8 mouse cellular contexts compared by ENCODE assay signal in the genomic region with DNA sequence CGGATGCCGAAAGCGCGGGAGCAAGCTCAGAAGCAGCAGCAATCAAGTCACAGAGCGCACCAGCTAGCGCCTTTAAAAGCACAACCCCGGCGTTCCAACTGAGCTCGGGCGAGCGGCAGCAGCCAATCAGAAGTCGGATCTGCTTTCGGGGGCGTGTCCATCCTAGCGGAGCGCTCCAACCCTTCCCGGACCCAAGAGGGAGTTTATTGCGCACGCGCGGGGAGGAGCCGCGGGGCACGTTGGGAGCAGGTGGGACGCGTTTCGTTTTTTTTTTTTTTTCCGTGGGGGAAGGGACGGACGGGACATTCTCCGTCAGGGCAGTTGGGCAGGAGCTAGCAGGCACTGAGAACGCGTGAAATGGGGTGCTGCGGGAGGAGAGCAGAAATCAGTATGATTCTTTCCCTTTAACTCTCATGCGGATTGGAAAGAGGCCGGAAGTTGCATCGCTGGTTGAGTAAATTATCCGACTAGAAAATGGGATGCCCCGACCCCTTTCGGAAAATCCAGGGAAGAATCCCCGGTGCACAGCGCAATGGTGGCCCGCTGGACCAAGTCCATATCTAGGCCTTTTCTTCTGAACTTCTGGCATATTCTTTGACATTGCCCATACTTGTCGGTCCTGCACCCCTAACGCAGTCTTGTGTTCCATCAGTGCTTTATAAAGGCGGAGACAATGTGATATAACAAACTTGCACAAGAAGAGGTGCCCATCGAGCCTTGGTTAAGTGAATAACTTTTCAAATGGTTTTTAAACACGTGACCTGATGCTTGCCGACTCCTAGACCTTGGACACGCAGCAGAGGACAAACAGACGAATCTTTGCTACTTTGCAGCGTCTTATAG. TPM values are rescaled to one million over a fixed set of nuclear protein-coding genes. Genes with fewer than 3 reads are reported as not detected.
A peak's percentile ranks its signal among the peaks of the same experiment; 100 is the strongest.
DNase-seq lines count a peak whose midpoint lies in the region; ATAC-seq and TF ChIP-seq lines count a peak whose summit lies in the region.

A gene (minus strand): TSS at position 110 of the 843 bp plus-strand sequence.
A gene (plus strand): TSS at position 219 of the 843 bp plus-strand sequence.

- DNase-seq in A20 (ENCODE audit: low read depth, low spot score): peak; percentile 99
- DNase-seq in liver, adult 2 months (ENCODE audit: extremely low read depth, low read depth, low spot score): peak; percentile 94
- DNase-seq in splenic B cell, adult 2 months (ENCODE audit: low read depth, low spot score): peak; percentile 95

- H3K79me2 ChIP-seq in liver, adult 2 months (ENCODE audit: control insufficient read depth, insufficient read depth, low read length): peaks cover 13% of the 10 kb centered on the region; the same call in 1 of the 2 replicates
- peaks cover 26% of the 10 kb centered on the region for H3K79me2 ChIP-seq in myocyte (ENCODE audit: control insufficient read depth, insufficient read depth)

- ATAC-seq in heart, embryonic 11.5 days (replicated peaks; ENCODE audit: insufficient number of reproducible peaks, low FRiP score, low TSS enrichment): peak; percentile 92
- ATAC-seq in kidney, embryonic 16.5 days (ENCODE audit: low FRiP score, low TSS enrichment): peak; percentile 94

- H3K4me1 ChIP-seq in bone marrow macrophage, adult 2 months (ENCODE audit: control insufficient read depth, insufficient read depth, low read length): peaks cover 34% of the 10 kb centered on the region
- peaks cover 4% of the 10 kb centered on the region; the same call in 1 of the 2 replicates for H3K4me1 ChIP-seq in embryonic fibroblast, embryonic 13.5 days (ENCODE audit: control insufficient read depth, insufficient read depth, low read length)
- H3K4me1 ChIP-seq in heart, embryonic 11.5 days (ENCODE audit: control insufficient read depth, insufficient read depth, low read length): peaks cover 21% of the 10 kb centered on the region
- H3K4me1 ChIP-seq in kidney, embryonic 16.5 days (ENCODE audit: insufficient read depth, low read length): peaks cover 45% of the 10 kb centered on the region
- peaks cover 18% of the 10 kb centered on the region for H3K4me1 ChIP-seq in liver, adult 2 months (ENCODE audit: control insufficient read depth, insufficient read depth, low read length)

- H3K36me3 ChIP-seq in heart, embryonic 11.5 days (ENCODE audit: control insufficient read depth, insufficient read depth, low read length): peaks cover under 1% of the 10 kb centered on the region; the same call in 1 of the 2 replicates
- peaks cover 7% of the 10 kb centered on the region; the same call in 1 of the 2 replicates for H3K36me3 ChIP-seq in kidney, embryonic 16.5 days (ENCODE audit: insufficient read depth, low read length)
- H3K36me3 ChIP-seq in liver, adult 2 months (ENCODE audit: control insufficient read depth, insufficient read depth, low read length): peaks cover 19% of the 10 kb centered on the region
- peaks cover 2% of the 10 kb centered on the region for H3K36me3 ChIP-seq in myocyte (ENCODE audit: control insufficient read depth, insufficient read depth)
- H3K36me3 ChIP-seq in splenic B cell, adult 2 months (ENCODE audit: control insufficient read depth, insufficient read depth, low read length, poor library complexity, severe bottlenecking): peaks cover 1% of the 10 kb centered on the region; the same call in 1 of the 2 replicates

- 3% methylated on average over 52 of the region's 52 CpGs for WGBS in heart, embryonic 11.5 days (ENCODE audit: insufficient replicate concordance)
- 1% methylated on average over 52 of the region's 52 CpGs for WGBS in kidney, embryonic 16.5 days
- WGBS in liver, adult 2 months: under 1% methylated on average over 52 of the region's 52 CpGs

- peak within 1 kb of the TSS; percentile 83 for H3K4me2 ChIP-seq in heart, embryonic 11.5 days
- H3K4me2 ChIP-seq in kidney, embryonic 16.5 days (replicated peaks; ENCODE audit: low read depth, low read length): peak within 1 kb of the TSS; percentile 75
- peak within 1 kb of the TSS; percentile 87 for H3K4me2 ChIP-seq in myocyte (ENCODE audit: low read depth)

- TF ChIP-seq CTCF in bone marrow macrophage, adult 2 months (IDR thresholded peaks at IDR 0.05; ENCODE audit: low read depth, low read length): no peak
- no peak for TF ChIP-seq CTCF in embryonic fibroblast, embryonic 13.5 days (IDR thresholded peaks at IDR 0.05; ENCODE audit: borderline replicate concordance, insufficient read depth, low read length)
- no peak for TF ChIP-seq CTCF in liver, adult 2 months (IDR thresholded peaks at IDR 0.05; ENCODE audit: low read depth, low read length)

- no peak for TF ChIP-seq POLR2A in bone marrow macrophage, adult 2 months (IDR thresholded peaks at IDR 0.05; ENCODE audit: borderline replicate concordance, low read depth, low read length)
- TF ChIP-seq POLR2A in embryonic fibroblast, embryonic 13.5 days (IDR thresholded peaks at IDR 0.05; ENCODE audit: low read depth, low read length): peak; percentile 91
- peak; percentile 98 for TF ChIP-seq POLR2A in liver, adult 2 months (IDR thresholded peaks at IDR 0.05; ENCODE audit: extremely low read depth, insufficient read depth, low read length)
- peak; percentile 88 for TF ChIP-seq POLR2A in myocyte (IDR thresholded peaks at IDR 0.05; ENCODE audit: insufficient read length, low read depth)

- peak within 1 kb of the TSS; percentile 81 for H3K4me3 ChIP-seq in bone marrow macrophage, adult 2 months (ENCODE audit: insufficient read depth, low read length)
- peak within 1 kb of the TSS; percentile 59 for H3K4me3 ChIP-seq in embryonic fibroblast, embryonic 13.5 days (ENCODE audit: insufficient read depth, low read length)
- peak within 1 kb of the TSS; percentile 67 for H3K4me3 ChIP-seq in heart, embryonic 11.5 days (ENCODE audit: low read depth, low read length)
- H3K4me3 ChIP-seq in kidney, embryonic 16.5 days (ENCODE audit: low read length): peak within 1 kb of the TSS; percentile 65
- H3K4me3 ChIP-seq in liver, adult 2 months (ENCODE audit: insufficient read depth, low read depth, low read length): peak within 1 kb of the TSS; percentile 76
- H3K4me3 ChIP-seq in myocyte: peak within 1 kb of the TSS; percentile 94

- H3K27me3 ChIP-seq in heart, embryonic 11.5 days (ENCODE audit: control insufficient read depth, insufficient read depth, low read length): no peaks in the 10 kb centered on the region
- H3K27me3 ChIP-seq in kidney, embryonic 16.5 days (ENCODE audit: insufficient read depth, low read length): no peaks in the 10 kb centered on the region
- no peaks in the 10 kb centered on the region for H3K27me3 ChIP-seq in liver, adult 2 months (ENCODE audit: control insufficient read depth, insufficient read depth, low read length)
- H3K27me3 ChIP-seq in myocyte (ENCODE audit: control insufficient read depth, insufficient read depth, insufficient read length): no peaks in the 10 kb centered on the region
- H3K27me3 ChIP-seq in splenic B cell, adult 2 months (ENCODE audit: control insufficient read depth, insufficient read depth, low read length, poor library complexity, severe bottlenecking): no peaks in the 10 kb centered on the region

- H3K9me3 ChIP-seq in heart, embryonic 11.5 days (replicated peaks; ENCODE audit: control insufficient read depth, low read length): no peaks in the 10 kb centered on the region
- no peaks in the 10 kb centered on the region for H3K9me3 ChIP-seq in kidney, embryonic 16.5 days (ENCODE audit: low read length)

- H3K9ac ChIP-seq in heart, embryonic 11.5 days (ENCODE audit: low read depth, low read length): peak within 1 kb of the TSS; percentile 81
- peak within 1 kb of the TSS; percentile 79 for H3K9ac ChIP-seq in kidney, embryonic 16.5 days (replicated peaks; ENCODE audit: low read length)
- H3K9ac ChIP-seq in liver, adult 2 months (ENCODE audit: low read depth, low read length): peak within 1 kb of the TSS; percentile 82

- H3ac ChIP-seq in myocyte (ENCODE audit: control insufficient read depth, insufficient read length): peak within 1 kb of the TSS; percentile 18

- H3K27ac ChIP-seq in bone marrow macrophage, adult 2 months (ENCODE audit: insufficient read depth, low read depth, low read length): peak within 1 kb of the TSS; percentile 82
- H3K27ac ChIP-seq in embryonic fibroblast, embryonic 13.5 days (ENCODE audit: insufficient read depth, low read length): peak within 1 kb of the TSS; percentile 67
- H3K27ac ChIP-seq in heart, embryonic 11.5 days (ENCODE audit: low read depth, low read length): peak within 1 kb of the TSS; percentile 93
- peak within 1 kb of the TSS; percentile 92 for H3K27ac ChIP-seq in kidney, embryonic 16.5 days (ENCODE audit: low read length)
- H3K27ac ChIP-seq in liver, adult 2 months (replicated peaks; ENCODE audit: insufficient read depth, low read depth, low read length): peak within 1 kb of the TSS; percentile 92

TF ChIP-seq in myocyte, 11 proteins besides CTCF, POLR2A, EP300 and RAD21 (continues in another document):
- TF ChIP-seq MYOG (IDR thresholded peaks at IDR 0.05; ENCODE audit: control insufficient read depth in 1 of 3, insufficient read depth in 1 of 3, insufficient read length in 2 of 3, low read depth in 2 of 3) (peak in 1 of 3 experiments; percentile 53), TCF3 (IDR thresholded peaks at IDR 0.05; ENCODE audit: insufficient read length, low read depth) (no peak), USF1 (IDR thresholded peaks at IDR 0.05; ENCODE audit: low read depth) (peak; percentile 62), TCF12 (IDR thresholded peaks at IDR 0.05; ENCODE audit: insufficient read depth, poor library complexity, severe bottlenecking) (no peak), REST (IDR thresholded peaks at IDR 0.05; ENCODE audit: insufficient read depth, insufficient read length) (no peak), SRF (IDR thresholded peaks at IDR 0.05; ENCODE audit: control insufficient read depth, insufficient read length, low read depth) (peak; percentile 15)

RNA-seq across cellular contexts. Expression of the first gene that starts in this region (rescaled TPM):
- 259 and 267 TPM in 2 replicates for polyA plus RNA-seq in bone marrow macrophage, adult 2 months (2012; ENCODE audit: insufficient read depth, insufficient read length, missing spikeins)
- 267 and 293 TPM in 2 replicates for polyA plus RNA-seq in embryonic fibroblast, embryonic 13.5 days (2011; ENCODE audit: insufficient read length, low read depth, missing spikeins)
- 639 and 662 TPM in 2 replicates for polyA plus RNA-seq in heart, embryonic 11.5 days (2014; fragmentation: Nextera tagmentation; extraction: Ambion mirVana)
- 658 and 708 TPM in 2 replicates for polyA plus RNA-seq in kidney, embryonic 16.5 days (2015; fragmentation: Nextera tagmentation; extraction: Ambion mirVana)
- total RNA-seq in liver, adult 2 months (2014; rRNA removed): 1,543 and 1,850 TPM in 2 replicates
- polyA plus RNA-seq in liver, adult 2 months (2012; rRNA removed): 1,631 and 1,632 TPM in 2 replicates
- polyA plus RNA-seq in myocyte (2012; fragmentation: generic; extraction: Trizol): 698 TPM

RNA-seq across cellular contexts. Expression of the second gene that starts in this region (rescaled TPM):
- 5.3 and 8.7 TPM in 2 replicates for polyA plus RNA-seq in bone marrow macrophage, adult 2 months (2012; ENCODE audit: insufficient read depth, insufficient read length, missing spikeins)
- 4.0 and 7.2 TPM in 2 replicates for polyA plus RNA-seq in embryonic fibroblast, embryonic 13.5 days (2011; ENCODE audit: insufficient read length, low read depth, missing spikeins)
- 11.8 and 13.1 TPM in 2 replicates for polyA plus RNA-seq in heart, embryonic 11.5 days (2014; fragmentation: Nextera tagmentation; extraction: Ambion mirVana)
- 13.5 and 16.7 TPM in 2 replicates for polyA plus RNA-seq in kidney, embryonic 16.5 days (2015; fragmentation: Nextera tagmentation; extraction: Ambion mirVana)
- 1.3 and 1.4 TPM in 2 replicates for total RNA-seq in liver, adult 2 months (2014; rRNA removed)
- polyA plus RNA-seq in liver, adult 2 months (2012; rRNA removed): 0.61 and 0.65 TPM in 2 replicates
- 18.2 TPM for polyA plus RNA-seq in myocyte (2012; fragmentation: generic; extraction: Trizol)

Comparison
In these comparisons a context has a peak if more than half of its experiments do, and no peak if none do; other contexts are left out.
1. Peak in every context shown above with its lines: DNase-seq, ATAC-seq, H3K4me3 ChIP-seq and H3K27ac ChIP-seq.